Mouse (Mus musculus): Measurements from ENCODE around the gene Scrn3.

Scrn3 gene

DNA sequence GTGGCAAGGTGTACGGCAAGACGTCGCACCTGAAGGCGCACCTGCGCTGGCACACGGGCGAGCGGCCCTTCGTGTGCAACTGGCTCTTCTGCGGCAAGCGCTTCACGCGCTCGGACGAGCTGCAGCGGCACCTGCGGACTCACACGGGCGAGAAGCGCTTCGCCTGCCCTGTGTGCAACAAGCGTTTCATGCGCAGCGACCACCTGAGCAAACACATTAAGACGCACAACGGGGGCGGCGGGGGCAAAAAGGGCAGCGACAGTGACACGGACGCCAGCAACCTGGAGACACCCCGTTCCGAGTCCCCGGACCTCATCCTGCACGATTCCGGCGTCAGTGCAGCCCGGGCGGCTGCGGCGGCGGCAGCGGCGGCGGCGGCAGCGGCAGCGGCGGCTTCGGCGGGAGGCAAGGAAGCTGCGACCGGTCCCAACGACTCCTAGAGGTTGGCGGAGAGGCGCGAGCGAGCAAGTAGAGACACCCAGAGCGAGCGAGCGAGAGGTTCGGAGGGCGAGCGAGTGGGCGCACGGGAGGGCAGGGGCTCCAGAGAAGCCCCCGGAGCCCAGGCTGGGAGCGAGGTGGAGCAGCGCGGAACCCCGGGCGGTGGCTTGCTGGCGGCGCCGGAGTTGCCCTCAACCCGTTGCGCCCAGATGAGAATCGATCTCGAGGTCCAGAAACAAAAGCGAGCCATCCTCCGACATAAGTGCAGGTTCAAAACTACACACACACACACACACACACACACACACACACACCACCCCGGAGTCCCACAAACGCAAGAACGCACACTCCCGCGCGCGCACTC lies 38.1 kb upstream of the Scrn3 start:
- no peak for DNase-seq (ENCODE audit: low read depth, low spot score)

DNA sequence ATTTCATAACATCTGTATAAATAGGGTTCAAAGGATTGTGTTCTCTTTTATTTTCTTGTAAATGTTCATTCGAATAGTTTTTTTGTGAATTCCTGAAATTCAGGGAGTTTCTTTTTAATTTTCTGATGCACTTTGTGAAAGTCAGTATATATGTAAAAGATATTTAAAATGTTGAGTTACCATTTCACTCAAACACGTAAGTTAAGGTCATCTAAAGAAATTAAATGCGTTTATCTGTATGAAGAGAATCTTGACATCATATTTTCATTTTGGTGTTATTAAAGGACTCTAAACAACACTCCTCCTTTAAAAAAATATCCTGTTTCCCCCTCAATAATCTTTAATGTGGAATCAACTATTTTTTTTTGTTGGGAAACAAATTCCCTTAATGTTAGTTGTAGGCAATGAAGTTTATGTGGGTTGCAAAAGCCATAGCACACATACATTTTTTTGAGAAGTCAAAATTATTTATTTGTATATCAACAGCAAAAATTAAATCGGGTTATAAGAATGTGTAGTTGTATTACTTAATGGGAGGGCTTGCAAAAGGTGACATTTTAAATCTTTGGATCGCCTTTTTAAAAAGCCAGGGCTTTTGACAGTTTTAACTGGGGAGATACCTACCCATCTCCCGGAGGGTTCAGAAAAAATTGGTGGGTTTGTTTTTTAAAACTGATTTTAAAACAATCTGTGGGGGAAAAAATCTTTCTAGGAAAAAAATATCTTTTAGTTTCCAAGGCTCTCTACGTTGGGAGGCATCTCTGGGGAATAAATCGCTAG lies 37.0 kb upstream of the Scrn3 start:
- no peak for DNase-seq (ENCODE audit: low read depth, low spot score)

DNA sequence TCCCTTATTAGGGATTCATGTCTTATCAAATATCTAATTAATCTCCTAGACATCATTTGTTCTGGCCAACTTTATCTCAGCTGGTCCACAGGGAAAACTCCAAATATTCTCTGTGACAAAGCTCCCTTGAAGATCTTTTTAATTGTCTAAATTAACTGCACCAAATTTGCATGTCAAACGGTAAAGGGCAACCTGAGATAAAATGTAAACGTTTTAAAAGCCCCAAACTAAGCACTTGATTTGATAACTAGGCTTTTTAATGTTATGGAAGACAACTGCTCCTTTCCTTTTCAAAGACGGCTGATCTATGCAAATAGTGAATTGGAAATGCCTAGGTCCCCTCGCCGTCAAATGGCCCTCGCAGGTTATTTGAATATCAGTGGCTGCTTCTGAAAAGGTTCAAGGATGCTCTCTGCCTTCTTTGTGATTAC lies 36.2 kb upstream of the Scrn3 start:
- no peak for DNase-seq (ENCODE audit: low read depth, low spot score)

DNA sequence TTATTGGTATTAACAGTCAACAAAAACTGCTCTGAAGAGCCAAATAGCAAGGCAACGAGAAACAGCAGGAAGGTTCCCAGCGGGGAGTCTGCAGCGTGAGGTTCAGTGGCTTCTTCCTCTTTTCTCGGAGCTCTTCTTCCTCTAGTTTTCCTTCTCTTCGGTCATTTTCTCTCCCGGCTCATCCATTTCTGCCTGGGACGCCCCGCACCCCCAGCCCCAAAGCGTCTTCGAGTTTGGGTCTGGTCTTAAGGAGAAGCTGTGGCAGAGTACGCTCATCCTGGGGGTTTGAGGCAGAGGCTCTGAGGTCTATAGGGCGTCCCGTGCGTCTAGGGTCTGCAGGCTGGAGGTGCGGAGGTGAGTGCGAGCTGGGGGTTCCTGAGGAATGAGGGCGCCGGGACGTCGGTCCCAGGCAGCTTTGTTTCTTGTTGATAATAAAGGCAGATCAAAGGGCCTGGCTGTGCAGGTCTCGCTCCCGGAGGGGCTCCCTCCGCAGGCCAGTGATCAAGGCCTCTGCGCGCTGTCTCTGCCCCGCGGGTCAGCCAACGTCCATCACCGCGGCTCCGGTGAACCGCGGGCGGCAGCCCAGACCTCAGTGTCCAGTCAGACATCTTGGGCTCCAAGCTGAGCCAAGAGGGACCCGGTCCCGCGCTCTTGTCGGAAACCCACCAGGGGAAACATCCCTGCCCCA lies 35.2 kb upstream of the Scrn3 start:
- no peak for DNase-seq (ENCODE audit: low read depth, low spot score)

DNA sequence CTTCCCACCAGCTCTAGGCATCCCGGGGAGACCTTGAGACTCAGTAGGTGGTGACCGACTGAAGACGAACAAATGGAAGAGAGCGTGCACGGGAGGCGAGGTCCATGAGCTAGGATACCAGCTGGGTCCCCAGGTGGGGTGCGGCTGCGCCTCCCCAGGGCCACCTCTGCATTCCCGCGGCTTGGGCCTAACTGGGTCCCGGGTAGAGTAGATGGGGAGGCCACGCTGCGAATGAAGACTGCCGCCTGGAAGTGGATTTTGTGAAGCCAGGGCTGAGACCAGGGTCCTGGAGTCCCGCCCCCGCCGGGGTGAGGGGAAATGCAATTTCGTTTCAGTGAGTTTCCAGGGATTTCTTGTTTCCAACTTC lies 34.7 kb upstream of the Scrn3 start:
- no peak for DNase-seq (ENCODE audit: low read depth, low spot score)

DNA sequence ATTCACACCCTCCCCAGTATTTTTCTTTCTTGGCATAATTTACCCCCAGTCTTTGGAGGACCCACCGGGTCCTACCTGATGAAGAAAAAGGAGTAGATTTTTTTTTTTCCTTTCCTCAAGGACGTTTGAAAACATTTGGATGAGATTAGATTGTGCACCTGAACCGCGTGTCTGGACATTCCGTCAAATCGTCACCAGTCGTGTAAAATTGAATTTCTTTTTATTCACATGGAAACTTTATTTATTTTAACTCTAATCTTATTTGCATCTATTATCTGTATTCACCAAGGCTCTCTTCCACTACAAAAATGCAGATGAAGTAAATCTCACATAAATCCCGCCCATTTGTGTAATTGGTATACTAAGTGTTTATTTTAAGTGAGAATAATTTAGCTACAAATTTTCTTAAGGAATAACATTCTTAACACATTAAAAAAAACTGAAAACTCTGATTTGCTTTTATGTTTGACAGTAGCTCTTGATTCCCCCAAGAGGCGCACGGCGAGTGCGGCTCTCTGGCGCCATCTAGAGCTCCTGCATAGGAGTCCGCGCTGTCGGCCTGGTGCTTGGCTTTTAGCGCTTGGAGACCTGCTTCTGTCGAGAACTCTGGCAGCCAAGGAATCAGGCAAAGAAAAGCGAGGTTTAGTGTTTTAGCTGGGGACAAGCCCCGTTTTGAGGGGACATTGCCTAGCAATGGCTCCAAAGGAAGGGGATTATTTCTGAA lies 34.1 kb upstream of the Scrn3 start:
- peak; percentile 74 for DNase-seq (ENCODE audit: low read depth, low spot score)

DNA sequence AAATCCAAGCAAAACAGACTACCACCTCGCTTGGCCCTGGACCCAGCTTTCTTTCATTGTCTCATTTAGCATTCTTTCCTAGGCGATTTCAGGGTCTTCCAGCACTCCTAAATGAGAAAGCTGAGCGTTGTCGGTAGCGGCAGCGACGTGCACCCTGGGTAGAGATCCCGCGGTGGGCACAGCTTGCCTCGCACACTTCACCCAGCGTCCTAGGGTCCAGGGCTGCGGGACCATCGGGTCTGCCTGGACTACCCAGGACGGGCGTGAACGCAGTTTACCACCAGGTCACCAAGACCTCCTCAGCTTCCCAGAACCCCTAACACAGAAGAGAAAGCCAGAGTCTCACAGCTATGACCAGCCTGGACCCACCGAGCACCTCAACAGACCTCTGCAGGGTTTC lies 33.5 kb upstream of the Scrn3 start:
- DNase-seq (ENCODE audit: low read depth, low spot score), result no peak

DNA sequence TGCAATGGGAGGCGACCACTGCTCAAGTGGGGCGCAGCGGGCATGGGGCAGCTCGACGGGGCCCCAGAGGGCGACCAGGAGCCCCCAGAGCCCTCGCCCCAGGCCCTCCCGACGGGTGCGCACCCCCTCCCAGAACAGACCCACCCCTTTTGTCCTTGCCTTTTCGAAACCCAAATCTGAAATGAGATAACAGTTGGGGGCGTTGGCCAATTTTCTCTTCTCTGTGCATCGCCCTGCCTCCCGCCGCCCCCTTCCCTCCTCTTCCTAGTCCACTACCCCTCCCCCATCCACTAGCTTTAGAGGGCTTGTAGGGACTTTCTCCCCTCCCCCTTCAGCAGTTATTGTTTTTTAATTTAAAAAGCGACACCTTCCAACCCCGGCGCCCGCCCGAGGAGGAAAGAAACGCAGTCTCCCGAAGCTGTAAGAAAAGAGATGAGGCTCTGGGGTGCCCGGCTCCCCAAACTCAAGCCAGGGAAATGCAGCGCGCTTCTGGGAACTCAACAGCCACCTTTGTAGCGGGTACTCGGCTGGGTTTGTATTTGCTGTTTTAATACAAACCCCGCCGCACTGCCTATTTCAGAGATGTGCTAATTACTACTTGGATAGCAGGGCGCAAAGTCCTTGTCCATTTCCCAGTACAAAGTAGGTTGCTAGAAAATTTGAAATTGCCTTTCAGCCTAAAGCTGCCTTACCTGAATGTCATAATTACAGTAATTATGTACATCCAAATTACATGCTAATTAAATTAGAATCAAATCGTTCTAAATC lies 32.9 kb upstream of the Scrn3 start:
- DNase-seq (ENCODE audit: low read depth, low spot score), result no peak

DNA sequence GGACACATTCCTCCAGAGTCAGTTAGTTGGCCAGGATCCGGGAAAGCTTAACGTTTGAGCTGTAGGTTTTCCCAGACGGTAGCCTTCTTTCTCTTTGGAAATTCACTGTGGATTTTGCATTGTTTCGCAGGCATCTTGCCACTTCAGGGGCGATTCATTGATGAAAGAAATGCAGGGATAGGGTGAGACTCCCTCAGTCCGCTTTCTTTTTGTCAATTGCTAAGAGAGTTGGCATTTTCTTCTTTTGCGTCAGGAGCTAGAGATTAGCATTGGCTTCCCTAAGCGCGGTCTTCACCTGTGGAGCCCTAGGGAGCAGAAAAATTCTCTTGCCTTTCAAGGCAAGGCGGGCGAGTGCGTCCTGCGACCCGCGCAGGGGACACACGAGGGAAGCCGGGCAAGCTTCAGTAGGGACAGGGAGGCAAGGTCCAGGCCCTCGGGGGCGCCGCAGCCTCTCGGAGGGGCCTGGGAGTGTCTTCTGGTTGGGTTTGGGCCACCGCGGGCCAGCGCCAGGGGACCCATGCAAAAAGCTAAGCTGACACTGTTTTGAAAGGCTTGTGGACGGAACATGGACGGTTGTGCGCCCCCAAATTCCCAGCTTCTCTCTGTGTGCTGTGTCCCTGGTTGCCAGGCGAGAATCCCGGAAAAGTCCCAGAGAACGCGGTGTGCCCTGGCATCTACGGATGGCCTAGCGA lies 31.9 kb upstream of the Scrn3 start:
- DNase-seq (ENCODE audit: low read depth, low spot score), result no peak

DNA sequence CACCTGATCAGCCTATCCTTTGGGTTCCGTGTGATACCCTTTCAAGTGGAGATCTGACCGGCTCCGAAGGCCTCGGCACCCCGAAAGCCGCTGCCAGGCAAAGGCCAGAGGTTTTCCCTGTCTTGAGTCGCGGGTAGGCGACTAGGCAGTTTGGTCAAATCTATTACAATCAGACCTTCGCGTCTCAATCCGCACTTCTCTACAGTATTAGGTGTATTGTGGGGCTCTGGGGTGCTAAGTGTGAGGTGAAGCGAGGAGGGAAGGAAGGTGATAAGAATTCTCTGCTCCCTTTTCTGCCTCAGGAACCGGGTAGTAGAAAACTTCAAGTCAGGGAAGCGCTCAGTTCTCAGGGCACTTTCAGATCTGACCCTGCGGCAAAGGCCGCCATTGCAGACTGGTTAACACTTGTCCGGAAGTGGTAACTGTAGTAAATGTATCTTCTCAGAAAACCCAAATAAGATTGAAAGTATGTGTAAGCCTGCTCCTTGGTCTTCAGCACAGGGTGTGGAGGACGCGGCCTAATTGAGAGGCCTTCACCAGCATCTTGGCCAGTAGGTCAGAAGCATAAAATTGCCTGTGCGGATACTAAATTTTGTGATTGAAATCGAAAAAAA lies 31.2 kb upstream of the Scrn3 start:
- DNase-seq (ENCODE audit: low read depth, low spot score), result no peak

DNA sequence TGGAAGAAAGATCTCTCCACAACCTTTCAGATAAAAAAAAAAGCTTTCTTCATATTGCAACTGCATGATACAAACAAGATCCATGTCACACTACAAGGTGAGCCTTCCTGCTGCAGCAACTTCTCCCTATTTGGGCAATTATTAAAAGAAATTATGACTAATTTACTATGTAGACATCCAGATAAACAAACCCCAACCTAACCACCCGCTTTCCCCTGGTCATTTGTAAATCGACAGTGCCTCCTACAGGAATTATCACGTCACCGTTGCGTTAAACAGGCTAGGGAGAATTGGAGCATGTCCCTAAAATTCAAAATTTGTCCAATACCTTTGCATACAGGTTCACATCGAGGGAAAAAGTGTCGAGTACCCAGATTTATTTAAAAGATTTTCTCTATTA lies 30.7 kb upstream of the Scrn3 start:
- DNase-seq (ENCODE audit: low read depth, low spot score), result no peak

DNA sequence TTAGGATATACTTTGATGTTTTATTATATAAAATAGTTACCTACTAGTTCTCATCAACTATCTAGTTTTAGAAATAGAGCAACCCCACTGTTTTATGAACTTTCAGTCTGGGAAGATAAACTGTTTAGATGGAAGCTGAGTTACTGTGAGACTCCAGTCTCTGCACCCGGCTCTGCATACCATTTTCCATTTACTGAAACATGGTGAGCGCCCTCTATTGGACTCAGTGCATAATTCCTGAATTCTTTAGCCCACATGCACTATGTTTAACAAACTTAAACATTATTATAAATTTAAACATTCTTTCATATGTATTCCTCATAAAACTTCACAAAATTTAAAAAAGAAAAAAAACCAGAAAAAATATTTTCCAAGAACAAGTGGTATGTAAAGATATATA lies 26.8 kb upstream of the Scrn3 start:
- DNase-seq (ENCODE audit: low read depth, low spot score), result no peak

DNA sequence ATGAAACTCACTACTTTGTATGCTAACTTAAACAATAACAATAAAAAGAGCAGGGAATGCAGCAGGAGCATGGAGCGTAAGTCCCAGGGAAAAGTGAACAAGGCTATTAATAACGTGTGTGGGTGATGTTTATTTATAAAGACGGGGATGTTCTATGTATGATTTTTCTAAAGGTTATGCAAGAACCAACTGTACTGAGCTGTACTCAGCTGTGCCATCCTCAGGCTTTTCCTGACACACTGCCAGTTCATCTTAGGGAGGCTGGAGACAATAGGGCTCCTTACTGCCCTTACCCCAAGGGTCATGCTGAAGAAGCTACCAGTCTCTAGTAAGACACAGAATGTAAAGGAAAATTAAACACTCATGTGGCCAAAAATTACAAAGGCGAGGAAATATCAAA lies 21.3 kb upstream of the Scrn3 start:
- DNase-seq (ENCODE audit: low read depth, low spot score), result no peak

DNA sequence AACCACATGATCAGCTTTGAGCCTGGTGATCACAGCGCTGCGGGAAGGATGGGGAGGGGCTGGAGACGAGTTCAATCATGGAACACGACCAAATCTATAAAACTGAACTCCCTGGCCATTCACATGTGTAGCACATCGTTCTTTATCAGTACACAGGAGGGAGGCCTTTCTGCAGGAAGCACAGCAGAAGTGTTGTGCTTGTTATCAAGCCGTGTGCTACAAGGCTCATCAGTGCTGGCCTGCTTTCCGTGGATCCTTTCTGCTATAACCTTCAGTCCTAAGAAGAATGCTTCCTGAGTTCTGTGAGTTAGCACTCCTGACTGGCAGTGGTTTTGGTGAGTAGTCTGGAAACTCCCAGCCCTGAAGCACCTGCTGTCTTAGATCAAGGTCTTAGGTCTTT lies 17.4 kb upstream of the Scrn3 start:
- no peak for DNase-seq (ENCODE audit: low read depth, low spot score)

DNA sequence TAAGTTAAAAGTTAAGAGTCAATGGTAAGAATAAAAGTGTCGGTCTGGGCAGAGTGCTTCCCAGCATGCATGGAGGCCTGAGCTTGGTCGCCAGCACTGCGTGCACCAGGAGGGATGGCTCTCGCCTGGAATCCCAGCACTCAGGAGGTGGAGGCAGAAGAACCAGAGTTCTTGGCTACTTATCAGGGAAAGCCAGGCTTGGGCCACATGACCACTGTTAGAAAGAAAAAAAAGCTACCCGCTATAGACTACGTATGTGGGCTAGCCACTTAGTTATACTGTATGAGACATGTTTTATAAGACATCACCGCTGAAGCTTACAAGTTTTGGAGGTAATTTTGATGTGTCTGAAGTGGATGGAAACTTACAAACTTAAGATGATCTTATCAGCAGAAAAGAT lies 14.2 kb upstream of the Scrn3 start:
- DNase-seq (ENCODE audit: low read depth, low spot score), result no peak

DNA sequence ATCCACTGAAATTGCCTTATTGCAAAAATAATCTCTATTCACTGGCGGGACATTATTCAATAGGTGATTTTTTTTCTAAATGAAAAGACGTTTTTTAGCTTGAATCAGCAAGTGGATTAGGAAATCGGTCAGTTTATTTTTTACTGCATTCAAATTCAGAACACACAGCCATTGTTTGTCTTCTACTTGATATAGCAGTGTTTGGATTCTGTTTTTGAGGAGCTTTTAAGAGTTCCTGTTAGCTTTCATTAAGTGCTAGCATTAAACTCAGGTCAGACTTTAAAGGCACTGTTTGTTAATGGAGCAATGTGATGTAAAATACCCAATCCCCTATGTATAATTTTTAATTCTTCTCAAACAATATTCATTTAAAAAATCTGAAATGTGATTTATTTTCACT lies 13.6 kb upstream of the Scrn3 start:
- DNase-seq (ENCODE audit: low read depth, low spot score), result no peak

DNA sequence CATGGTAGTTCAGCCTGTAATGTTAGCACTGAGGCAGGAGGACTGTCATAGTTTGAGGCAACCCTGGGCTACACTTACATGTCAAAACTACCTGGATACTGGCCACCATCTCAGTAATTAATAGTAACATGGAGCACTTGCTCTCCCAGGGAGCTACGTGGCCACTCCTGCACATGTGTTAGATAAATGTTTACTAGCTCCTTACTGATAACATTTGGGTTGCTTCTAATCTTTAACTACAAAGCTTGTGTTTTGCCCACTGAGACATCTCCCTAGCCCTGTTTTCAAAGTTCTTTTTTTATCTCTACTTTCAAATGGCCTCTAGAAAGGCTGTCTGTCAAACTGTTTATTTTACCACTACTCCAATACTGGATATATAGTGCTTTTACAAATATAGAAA lies 10.4 kb upstream of the Scrn3 start:
- DNase-seq (ENCODE audit: low read depth, low spot score), result no peak

DNA sequence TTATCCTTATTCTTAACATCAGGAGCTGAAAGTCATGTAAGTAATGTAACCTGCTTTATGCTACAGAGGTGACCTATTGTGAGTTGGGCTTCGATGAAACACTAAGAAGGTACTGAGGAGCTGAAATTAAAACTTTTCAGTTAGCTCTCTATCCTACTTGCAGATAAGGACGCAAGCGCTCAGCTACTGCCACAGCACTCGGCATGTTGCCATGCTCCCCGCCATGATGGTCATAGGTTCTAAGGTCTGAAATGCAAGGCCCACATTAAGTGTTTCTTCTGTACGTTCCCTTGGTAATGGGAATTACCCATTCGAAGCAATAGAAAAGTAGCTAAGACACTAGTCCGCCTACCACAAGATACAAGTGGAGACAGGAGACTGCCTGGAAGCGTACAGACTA lies 9.7 kb upstream of the Scrn3 start:
- no peak for DNase-seq (ENCODE audit: low read depth, low spot score)

DNA sequence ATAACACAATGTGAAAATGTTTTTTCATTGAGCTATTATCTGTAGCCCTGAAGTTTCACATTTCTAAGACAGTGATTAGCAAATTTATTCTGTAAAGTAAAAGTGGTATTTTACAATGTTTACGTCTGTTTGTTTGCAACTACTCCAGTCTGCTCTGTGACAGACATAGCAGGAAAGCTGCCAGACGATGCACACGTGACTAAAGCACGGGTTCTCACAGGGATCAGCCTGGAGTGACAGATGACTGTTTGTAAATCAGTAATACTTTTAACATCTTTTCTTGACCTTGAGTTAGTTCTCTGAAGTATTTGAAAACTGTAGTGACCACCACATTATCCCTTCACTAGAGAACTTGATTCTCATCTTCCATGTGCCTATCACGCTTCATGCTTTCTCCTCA lies 7.9 kb upstream of the Scrn3 start:
- DNase-seq (ENCODE audit: low read depth, low spot score), result no peak

DNA sequence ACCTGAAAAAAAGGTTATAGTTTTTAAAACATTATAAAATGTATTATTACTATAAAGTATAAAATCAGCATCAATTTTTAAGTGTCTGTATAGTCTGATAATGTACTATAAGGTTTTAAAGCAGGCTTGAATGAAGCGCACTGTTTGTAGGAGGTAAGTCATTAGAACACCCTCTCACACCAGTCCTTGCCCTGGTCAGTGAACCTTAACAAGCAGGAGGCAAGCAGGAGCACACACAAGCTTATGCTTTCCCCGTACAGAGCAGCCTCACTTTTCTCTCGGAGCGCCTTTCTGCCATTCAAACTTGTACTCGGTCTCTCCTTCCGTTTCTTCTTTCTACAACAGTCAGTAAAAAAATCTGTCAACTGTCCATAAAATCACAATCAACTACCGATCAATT lies 6.4 kb upstream of the Scrn3 start:
- no peak for DNase-seq (ENCODE audit: low read depth, low spot score)

Measured in retina, adult 2 months (tissue).